Mouse (Mus musculus) limb, embryonic 11.5 days (tissue): ENCODE results near the gene Lypd6b. TPM values are rescaled to one million over a fixed set of nuclear protein-coding genes. Genes with fewer than 3 reads are reported as not detected.

Experiments
- ATAC-seq: fragments of 200-750 bp; cut with Nextera tagmentation; 2 replicates; pipeline ENCODE4 v1.8.0; 2017; ENCODE audit warnings: low read depth; ENCODE audit not compliant: insufficient number of reproducible peaks, low FRiP score, low TSS enrichment
- DNase-seq: peaks from one replicate; pipeline ENCODE4 v3.0.0-alpha.2; 2015; ENCODE audit warnings: low spot score
- H3K27ac ChIP-seq: fragments of 300-500 bp; sonication (generic); replicated peaks from 2 replicates; pipeline ENCODE4 v1.5.1; 2014; ENCODE audit warnings: low read depth, mild to moderate bottlenecking, low read length
- H3K27me3 ChIP-seq: fragments of 300-500 bp; sonication (generic); 2 replicates; pipeline ENCODE4 v1.6.1; 2014; ENCODE audit warnings: mild to moderate bottlenecking, low read length, mixed read lengths; ENCODE audit not compliant: control insufficient read depth, insufficient read depth
- H3K36me3 ChIP-seq: fragments of 300-500 bp; sonication (generic); 2 replicates; pipeline ENCODE4 v1.6.1; 2014; ENCODE audit warnings: mild to moderate bottlenecking, low read length, moderate library complexity, mixed read lengths; ENCODE audit not compliant: control insufficient read depth, insufficient read depth
- H3K4me1 ChIP-seq: fragments of 300-500 bp; sonication (generic); 2 replicates; pipeline ENCODE4 v1.6.1; 2014; ENCODE audit warnings: low read length, mixed read lengths; ENCODE audit not compliant: control insufficient read depth, insufficient read depth
- H3K4me2 ChIP-seq: fragments of 300-500 bp; sonication (generic); 2 replicates; pipeline ENCODE4 v1.6.1; 2014; ENCODE audit warnings: low read depth, mild to moderate bottlenecking, moderate library complexity; ENCODE audit not compliant: severe bottlenecking
- H3K4me3 ChIP-seq: fragments of 300-500 bp; sonication (generic); 2 replicates; pipeline ENCODE4 v1.5.1; 2014; ENCODE audit warnings: low read depth, low read length
- H3K9ac ChIP-seq: fragments of 300-500 bp; sonication (generic); 2 replicates; pipeline ENCODE4 v1.6.1; 2014; ENCODE audit warnings: mild to moderate bottlenecking, low read length
- H3K9me3 ChIP-seq: fragments of 300-500 bp; sonication (generic); 2 replicates; pipeline ENCODE4 v1.6.1; 2016; ENCODE audit warnings: low read length; ENCODE audit not compliant: control insufficient read depth
- WGBS: fragments of 180-500 bp; shearing (Covaris S2); extraction: QIAGEN DNeasy Blood & Tissue Kit; methylation state at CpG from one replicate; pipeline ENCODE4 v1.1.7; 2014; 5-methylcytosine and 5-hydroxymethylcytosine counted together
- polyA plus RNA-seq: library from polyadenylated mRNA; unstranded; fragments of >200 nt; fragmentation: Nextera tagmentation; extraction: Ambion mirVana; gene quantifications from 2 replicates; pipeline ENCODE4 v1.2.1, GENCODE M21; 2014

The Lypd6b gene
- polyA plus RNA-seq, 1 experiment from 2014 or later, result 6.6 TPM

DNA sequence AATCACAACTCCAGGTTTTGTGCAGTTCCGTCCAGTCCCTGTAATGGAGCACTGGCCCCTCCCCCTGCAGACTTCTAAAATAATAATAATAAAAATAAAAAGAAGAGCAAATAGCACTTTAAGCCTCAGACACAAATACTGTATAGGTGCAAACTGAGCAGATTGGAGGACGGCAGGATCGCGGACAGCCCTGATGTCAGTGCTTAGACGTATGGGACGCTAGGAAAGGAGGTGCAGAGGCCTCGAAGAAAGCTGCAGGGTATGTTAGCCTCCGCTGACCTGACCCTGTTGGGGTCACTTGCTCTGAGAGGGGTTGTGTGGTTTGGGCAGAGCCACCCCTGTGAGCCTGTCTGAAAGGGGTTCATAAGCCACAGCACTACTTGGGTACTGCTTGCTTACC is 17.0 kb downstream of the Lypd6b start:
- H3K9ac ChIP-seq, result no peak overlapping the region
- WGBS, result 68% methylated on average over 8 of the region's 8 CpGs
- H3K27ac ChIP-seq, result no peak overlapping the region
- no peaks in the 10 kb centered on the region for H3K27me3 ChIP-seq
- no peak for DNase-seq
- no peak overlapping the region for H3K4me2 ChIP-seq
- no peaks in the 10 kb centered on the region for H3K4me1 ChIP-seq
- no peak overlapping the region for H3K4me3 ChIP-seq
- no peaks in the 10 kb centered on the region for H3K36me3 ChIP-seq
- H3K9me3 ChIP-seq, result no peaks in the 10 kb centered on the region
- 0 out of 2 replicates have a peak, but pooled peaks have one; percentile 54 for ATAC-seq

DNA sequence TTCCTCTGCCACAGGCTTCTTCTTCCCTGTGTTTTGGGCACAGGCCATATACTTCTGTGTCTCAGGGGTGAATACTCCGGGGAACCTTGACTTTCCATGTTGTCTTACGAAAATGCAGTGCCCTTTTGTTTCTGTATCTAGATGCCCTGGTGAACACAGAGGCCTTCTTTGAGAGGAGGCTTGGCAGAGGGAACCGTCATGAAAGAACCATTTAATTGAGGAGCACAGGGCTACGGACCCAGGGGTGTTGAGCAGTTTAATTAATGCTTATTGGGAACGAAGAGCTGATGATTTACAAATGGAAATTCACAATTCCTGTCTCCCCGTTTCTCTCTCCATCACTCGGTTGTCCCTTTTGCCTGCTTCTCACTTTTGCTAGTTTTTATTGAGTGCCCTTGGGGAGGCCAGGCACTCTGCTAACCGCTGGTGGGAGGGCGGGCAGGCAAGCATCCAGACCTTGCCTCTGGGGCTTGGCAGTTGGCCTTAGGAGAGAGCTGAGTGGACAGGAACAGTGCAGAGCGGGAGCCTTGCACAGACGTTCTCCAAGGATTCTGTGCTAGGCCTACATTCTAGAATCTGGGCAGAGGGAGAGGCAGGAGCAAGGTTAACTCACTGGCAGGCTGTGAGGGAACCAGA is 18.4 kb downstream of the Lypd6b start:
- no peaks in the 10 kb centered on the region for H3K4me1 ChIP-seq
- no peak overlapping the region for H3K27ac ChIP-seq
- no peak for DNase-seq
- no peaks in the 10 kb centered on the region for H3K9me3 ChIP-seq
- ATAC-seq, result no peak
- H3K27me3 ChIP-seq, result no peaks in the 10 kb centered on the region
- no peaks in the 10 kb centered on the region for H3K36me3 ChIP-seq
- no peak overlapping the region for H3K4me3 ChIP-seq
- no peak overlapping the region for H3K4me2 ChIP-seq
- H3K9ac ChIP-seq, result no peak overlapping the region
- 74% methylated on average over 11 of the region's 11 CpGs for WGBS

DNA sequence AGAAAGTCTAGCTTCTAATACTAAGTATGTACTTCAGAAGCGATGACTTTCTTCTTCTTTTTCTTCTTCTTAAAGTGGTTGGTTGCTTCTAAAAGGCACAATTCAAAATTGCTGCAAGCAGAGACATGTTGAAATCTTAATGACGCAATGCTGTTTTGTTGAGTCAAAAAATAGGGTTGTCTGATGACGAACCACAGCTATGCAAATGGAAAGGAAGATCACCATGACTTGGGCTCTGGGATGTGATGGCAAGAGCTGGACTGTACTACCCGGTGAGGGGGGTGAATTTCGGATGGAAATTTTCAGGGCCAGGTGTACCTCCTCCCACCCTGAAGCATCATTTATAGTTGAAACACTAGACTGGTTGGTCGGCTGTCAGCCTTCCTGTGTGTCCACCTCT is 22.0 kb downstream of the Lypd6b start:
- WGBS, result 87% methylated on average over 6 of the region's 6 CpGs
- H3K4me1 ChIP-seq, result 0 out of 2 replicates have a peak, but pooled peaks cover 4% of the 10 kb centered on the region
- ATAC-seq, result no peak
- H3K4me2 ChIP-seq, result no peak overlapping the region
- no peak overlapping the region for H3K4me3 ChIP-seq
- H3K36me3 ChIP-seq, result no peaks in the 10 kb centered on the region
- no peaks in the 10 kb centered on the region for H3K27me3 ChIP-seq
- H3K9me3 ChIP-seq, result no peaks in the 10 kb centered on the region
- H3K27ac ChIP-seq, result no peak overlapping the region
- H3K9ac ChIP-seq, result no peak overlapping the region
- no peak for DNase-seq

DNA sequence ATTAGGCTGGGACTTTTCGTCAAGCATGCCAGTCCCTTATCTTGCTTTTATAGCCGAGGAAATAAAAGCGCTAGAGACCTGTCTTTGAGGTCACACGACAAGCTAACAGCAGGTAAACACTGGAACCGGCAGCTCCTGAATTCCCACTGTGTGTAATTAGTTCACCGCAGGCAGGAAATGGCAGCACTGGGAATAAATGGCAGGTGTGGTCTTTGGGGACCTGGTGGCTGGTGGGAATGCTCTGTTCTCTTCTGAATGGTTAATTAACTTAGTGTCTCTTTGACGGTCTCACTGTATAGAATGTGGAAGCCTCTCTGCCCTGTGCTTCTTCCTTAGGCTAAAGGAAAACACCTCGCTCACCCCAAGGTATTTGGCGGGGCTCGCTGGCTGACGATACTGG is 23.9 kb downstream of the Lypd6b start:
- 8% methylated on average over 11 of the region's 11 CpGs for WGBS
- H3K27ac ChIP-seq, result no peak overlapping the region
- no peaks in the 10 kb centered on the region for H3K27me3 ChIP-seq
- no peaks in the 10 kb centered on the region for H3K36me3 ChIP-seq
- DNase-seq (no peak), ATAC-seq (no peak)
- H3K9me3 ChIP-seq, result no peaks in the 10 kb centered on the region
- 0 out of 2 replicates have a peak, but pooled peaks cover 4% of the 10 kb centered on the region for H3K4me1 ChIP-seq
- H3K9ac ChIP-seq, result no peak overlapping the region
- H3K4me2 ChIP-seq, result no peak overlapping the region
- H3K4me3 ChIP-seq, result no peak overlapping the region

DNA sequence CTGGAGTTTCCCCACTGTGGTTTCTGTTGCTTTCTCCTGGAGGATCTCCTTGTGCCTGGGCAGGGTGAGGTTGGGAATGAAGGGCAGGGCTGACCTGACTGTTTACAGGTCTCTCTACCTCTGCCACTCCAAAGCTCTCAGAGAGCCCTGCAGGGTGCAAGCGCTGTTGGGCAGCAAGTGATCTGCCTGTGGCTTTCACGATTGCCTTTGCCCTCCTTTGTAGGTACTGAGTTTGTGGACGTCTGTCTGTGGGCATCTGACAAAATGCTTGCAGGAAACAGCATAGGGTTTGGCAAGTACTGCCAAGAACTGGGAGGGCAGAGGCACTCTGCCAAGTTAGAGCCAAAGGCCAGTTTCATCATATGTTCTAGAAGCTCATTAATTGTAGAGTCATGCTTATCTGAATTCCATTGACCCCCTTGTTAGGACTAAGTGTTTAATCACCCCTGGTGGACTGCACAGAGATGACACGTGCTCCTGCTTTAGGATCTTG is 24.4 kb downstream of the Lypd6b start:
- Histone ChIP-seq H3K36me3 (no peaks in the 10 kb centered on the region), H3K9ac (no peak overlapping the region), H3K9me3 (no peaks in the 10 kb centered on the region), H3K4me1 (0 out of 2 replicates have a peak, but pooled peaks cover 4% of the 10 kb centered on the region), H3K27ac (no peak overlapping the region), H3K27me3 (no peaks in the 10 kb centered on the region), H3K4me2 (no peak overlapping the region), H3K4me3 (no peak overlapping the region)
- no peak for ATAC-seq
- 31% methylated on average over 4 of the region's 4 CpGs for WGBS
- no peak for DNase-seq

DNA sequence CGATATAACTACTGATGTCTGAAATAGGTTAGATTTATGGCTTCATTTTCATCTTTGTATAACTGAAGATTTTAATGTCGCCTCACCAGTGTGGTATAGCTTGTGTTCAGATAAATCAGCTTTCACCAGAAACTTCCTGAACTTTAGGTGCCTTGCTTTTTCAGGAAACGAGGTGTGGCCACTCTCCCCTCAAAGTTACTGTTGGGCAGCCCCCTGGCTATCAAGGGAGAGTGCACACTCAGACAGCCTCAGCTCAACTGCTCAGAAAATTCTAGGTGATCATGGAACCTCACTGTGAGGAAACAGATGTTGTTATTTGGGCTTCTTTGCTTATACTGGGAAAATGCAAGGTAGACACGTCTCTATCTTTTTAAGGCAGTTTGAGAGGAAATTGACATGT is 25.7 kb downstream of the Lypd6b start:
- Histone ChIP-seq H3K36me3 (no peaks in the 10 kb centered on the region), H3K9ac (no peak overlapping the region), H3K27me3 (no peaks in the 10 kb centered on the region), H3K4me2 (no peak overlapping the region), H3K9me3 (no peaks in the 10 kb centered on the region), H3K27ac (no peak overlapping the region), H3K4me3 (no peak overlapping the region), H3K4me1 (0 out of 2 replicates have a peak, but pooled peaks cover 4% of the 10 kb centered on the region)
- DNase-seq, result no peak
- WGBS, result 62% methylated on average over 4 of the region's 4 CpGs
- ATAC-seq, result no peak

DNA sequence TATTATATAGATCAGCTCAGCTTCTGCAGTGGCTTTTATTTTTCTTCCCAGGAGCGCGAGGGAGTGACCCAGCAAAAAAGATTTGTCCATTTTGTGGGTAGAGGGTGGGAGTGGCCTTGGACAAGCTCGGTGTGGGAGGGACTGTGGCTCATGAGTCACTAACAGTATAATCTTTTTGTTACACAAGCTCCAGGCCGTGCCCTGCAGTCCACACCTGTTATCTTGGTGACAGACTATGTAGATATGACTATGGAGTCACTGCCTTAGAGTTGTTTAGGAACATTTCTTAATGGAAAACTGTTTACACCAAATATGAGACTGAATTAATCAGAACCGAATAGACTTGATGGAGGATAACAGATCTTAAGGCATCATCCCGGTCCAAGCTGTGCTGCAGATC is 26.5 kb downstream of the Lypd6b start:
- ATAC-seq, result no peak
- no peak overlapping the region for H3K27ac ChIP-seq
- H3K4me3 ChIP-seq, result no peak overlapping the region
- WGBS, result 77% methylated on average over 6 of the region's 6 CpGs
- no peak overlapping the region for H3K9ac ChIP-seq
- H3K4me2 ChIP-seq, result no peak overlapping the region
- no peaks in the 10 kb centered on the region for H3K36me3 ChIP-seq
- no peaks in the 10 kb centered on the region for H3K9me3 ChIP-seq
- H3K4me1 ChIP-seq, result 0 out of 2 replicates have a peak, but pooled peaks cover 4% of the 10 kb centered on the region
- no peak for DNase-seq
- no peaks in the 10 kb centered on the region for H3K27me3 ChIP-seq

DNA sequence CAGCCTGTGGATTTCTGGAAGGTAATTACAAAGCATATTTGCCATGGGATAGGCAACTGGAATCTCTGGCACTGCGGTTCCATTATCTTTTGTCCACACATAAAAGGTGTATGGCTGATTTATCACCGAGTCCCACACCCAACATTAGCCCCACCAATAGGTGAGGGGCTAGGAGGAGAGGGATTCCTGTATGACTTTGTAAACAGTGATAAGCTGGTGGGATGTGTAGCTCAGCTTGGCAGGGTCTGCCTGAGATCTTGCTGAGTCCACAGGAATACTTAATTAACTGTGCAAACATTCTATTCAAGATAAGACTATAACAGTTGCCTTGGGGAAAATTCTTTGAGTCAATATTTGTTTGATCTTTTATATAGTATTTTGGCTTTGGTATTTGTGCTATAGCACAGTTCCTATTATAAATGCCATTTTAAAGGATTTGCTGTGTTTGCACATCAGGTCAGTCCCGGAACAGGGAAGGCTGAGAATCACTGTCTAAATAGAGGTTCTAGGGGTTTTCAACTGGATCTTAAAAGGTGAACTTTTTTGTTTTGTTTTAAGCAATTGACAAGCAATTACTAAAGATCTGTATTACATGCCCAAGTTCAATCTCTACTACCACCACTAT is 28.3 kb downstream of the Lypd6b start:
- DNase-seq (no peak), ATAC-seq (no peak)
- no peaks in the 10 kb centered on the region for H3K9me3 ChIP-seq
- no peak overlapping the region for H3K4me2 ChIP-seq
- H3K9ac ChIP-seq, result no peak overlapping the region
- no peak overlapping the region for H3K4me3 ChIP-seq
- H3K4me1 ChIP-seq, result 0 out of 2 replicates have a peak, but pooled peaks cover 4% of the 10 kb centered on the region
- H3K36me3 ChIP-seq, result no peaks in the 10 kb centered on the region
- 87% methylated on average over 3 of the region's 3 CpGs for whole genome bisulfite sequencing
- H3K27me3 ChIP-seq, result no peaks in the 10 kb centered on the region
- H3K27ac ChIP-seq, result no peak overlapping the region
